Comparison of ENCODE assay signal across 16 mouse cellular contexts in genomic region chr10:118737064-118737463, GRCm38 (mm10).
A peak's percentile ranks its signal among the peaks of the same experiment; 100 is the strongest.
DNase-seq lines count a peak whose midpoint lies in the region; ATAC-seq and TF ChIP-seq lines count a peak whose summit lies in the region.
"Had no signal": no experiment of that assay in that cellular context is flagged by ENCODE, and none has a peak within 500 bp of the region (broad histone marks: within the 10 kb centered on the region; RNA-seq: fewer than 3 reads in every experiment).

No protein-coding gene starts in this region.

- no peak for TF ChIP-seq CTCF in kidney, postnatal 0 days (IDR thresholded peaks at IDR 0.05; ENCODE audit: low read depth)

- H3K27ac ChIP-seq in kidney, postnatal 0 days = no peak overlapping the region
- H3K27ac ChIP-seq: hindbrain, embryonic 12.5 days; intestine, embryonic 15.5 days; liver, embryonic 12.5 days; macrophage had no signal

- no peak overlapping the region for H3K4me3 ChIP-seq in kidney, postnatal 0 days (replicated peaks; ENCODE audit: low read depth, low read length)
- H3K4me3 ChIP-seq: hindbrain, embryonic 12.5 days; intestine, embryonic 15.5 days; liver, embryonic 12.5 days had no signal

- H3K9ac ChIP-seq in kidney, postnatal 0 days (ENCODE audit: low read depth, low read length) = no peak overlapping the region
- H3K9ac ChIP-seq: hindbrain, embryonic 12.5 days; intestine, embryonic 15.5 days; liver, embryonic 12.5 days had no signal

- no peaks in the 10 kb centered on the region for H3K27me3 ChIP-seq in kidney, postnatal 0 days (ENCODE audit: insufficient read depth, low read length)
- H3K27me3 ChIP-seq: hindbrain, embryonic 12.5 days; intestine, embryonic 15.5 days; liver, embryonic 12.5 days had no signal

- no peak; the same call in 1 of the 2 replicates for ATAC-seq in kidney, postnatal 0 days (replicated peaks; ENCODE audit: low FRiP score, low read depth)
- ATAC-seq in megakaryocyte progenitor cell, adult 5-6 weeks (replicated peaks; ENCODE audit: poor library complexity) = peak; percentile 92
- ATAC-seq: forebrain, embryonic 14.5 days; intestine, embryonic 15.5 days; liver, embryonic 12.5 days had no signal

- intact Hi-C loops in left cerebral cortex, postnatal 25 days (cut with DNase I) = no loop called here

- H3K4me2 ChIP-seq in kidney, postnatal 0 days (ENCODE audit: low read length) = no peak overlapping the region
- H3K4me2 ChIP-seq: hindbrain, embryonic 12.5 days; intestine, embryonic 15.5 days; liver, embryonic 12.5 days had no signal

- DNase-seq in kidney, postnatal 0 days (ENCODE audit: low spot score) = peak; percentile 41
- no peak for DNase-seq in kidney, postnatal 4 days
- peak; percentile 73 for DNase-seq in adrenal gland, adult 2 months
- peak; percentile 39 to 42 for DNase-seq in adrenal gland, postnatal 36 days
- DNase-seq in cerebellum, postnatal 25 days = no peak
- DNase-seq in left cerebral cortex, postnatal 25 days (ENCODE audit: low spot score in 2 of 2) = no peak
- DNase-seq: cerebellum, adult 9-11 months; midbrain, embryonic 14.5 days; thymus, postnatal 36 days had no signal

- H3K36me3 ChIP-seq in kidney, postnatal 0 days (ENCODE audit: insufficient read depth, low read length) = no peaks in the 10 kb centered on the region
- H3K36me3 ChIP-seq: G1E; hindbrain, embryonic 12.5 days; intestine, embryonic 15.5 days; liver, embryonic 12.5 days had no signal

- no peaks in the 10 kb centered on the region for H3K9me3 ChIP-seq in kidney, postnatal 0 days (replicated peaks; ENCODE audit: low read length)
- H3K9me3 ChIP-seq: hindbrain, embryonic 12.5 days; intestine, embryonic 15.5 days had no signal

- no peaks in the 10 kb centered on the region for H3K4me1 ChIP-seq in kidney, postnatal 0 days (replicated peaks; ENCODE audit: insufficient read depth, low read length)
- H3K4me1 ChIP-seq: hindbrain, embryonic 12.5 days; intestine, embryonic 15.5 days; liver, embryonic 12.5 days had no signal

Comparison
In these comparisons a context has a peak if more than half of its experiments do, and no peak if none do; other contexts are left out.
1. DNase-seq: peak in kidney, postnatal 0 days (single experiment), adrenal gland, adult 2 months (single experiment) and adrenal gland, postnatal 36 days (2 of 2); none in kidney, postnatal 4 days (0 of 2), cerebellum, postnatal 25 days (0 of 2) and left cerebral cortex, postnatal 25 days (0 of 2).